Mouse (Mus musculus) lung, embryonic 14.5 days (tissue): ENCODE measurements at regions not wholly inside any gene's neighbourhood (a gene's known extent, or its start where the extent isn't known, plus 50 kb on each side); places are given as distances from the start of the nearest gene placed in this dataset.
A peak's percentile ranks its signal among the peaks of the same experiment; 100 is the strongest.

Experiments
- ATAC-seq: fragments of 200-750 bp; cut with Nextera tagmentation; 2 replicates; pipeline ENCODE4 v1.8.0; 2017; ENCODE audit warnings: mild to moderate bottlenecking, moderate TSS enrichment, moderate library complexity; ENCODE audit not compliant: insufficient read depth
- DNase-seq: peaks from one replicate; pipeline ENCODE4 v3.0.0-alpha.2; 2015
- H3K27ac ChIP-seq: fragments of 300-500 bp; sonication (generic); 2 replicates; pipeline ENCODE4 v1.5.1; 2014; ENCODE audit warnings: low read depth, mild to moderate bottlenecking, moderate library complexity
- H3K27me3 ChIP-seq: fragments of 300-500 bp; sonication (generic); 2 replicates; pipeline ENCODE4 v1.6.1; 2014; ENCODE audit warnings: low read length, control low read depth; ENCODE audit not compliant: insufficient read depth
- H3K36me3 ChIP-seq: fragments of 300-500 bp; sonication (generic); 2 replicates; pipeline ENCODE4 v1.6.1; 2014; ENCODE audit warnings: control low read depth; ENCODE audit not compliant: insufficient read depth
- H3K4me1 ChIP-seq: fragments of 300-500 bp; sonication (generic); 2 replicates; pipeline ENCODE4 v1.6.1; 2014; ENCODE audit warnings: antibody characterized with exemption, control low read depth; ENCODE audit not compliant: insufficient read depth
- H3K4me2 ChIP-seq: fragments of 300-500 bp; sonication (generic); 2 replicates; pipeline ENCODE4 v1.6.1; 2014; ENCODE audit warnings: mild to moderate bottlenecking
- H3K4me3 ChIP-seq: fragments of 300-500 bp; sonication (generic); 2 replicates; pipeline ENCODE4 v1.5.1; 2014; ENCODE audit warnings: low read depth, low read length
- H3K9ac ChIP-seq: fragments of 300-500 bp; sonication (generic); 2 replicates; pipeline ENCODE4 v1.6.1; 2014
- H3K9me3 ChIP-seq: fragments of 300-500 bp; sonication (generic); 2 replicates; pipeline ENCODE4 v1.6.1; 2016; ENCODE audit warnings: low read depth, low read length, control low read depth
- CTCF ChIP-seq: IDR thresholded peaks from 2 replicates; pipeline ENCODE4 v1.5.1; 2016; ENCODE audit warnings: antibody characterized with exemption, low read depth
- WGBS: fragments of 180-500 bp; shearing (Covaris S2); extraction: QIAGEN DNeasy Blood & Tissue Kit; methylation state at CpG from one replicate; pipeline ENCODE4 v1.1.7; 2014; 5-methylcytosine and 5-hydroxymethylcytosine counted together

DNA sequence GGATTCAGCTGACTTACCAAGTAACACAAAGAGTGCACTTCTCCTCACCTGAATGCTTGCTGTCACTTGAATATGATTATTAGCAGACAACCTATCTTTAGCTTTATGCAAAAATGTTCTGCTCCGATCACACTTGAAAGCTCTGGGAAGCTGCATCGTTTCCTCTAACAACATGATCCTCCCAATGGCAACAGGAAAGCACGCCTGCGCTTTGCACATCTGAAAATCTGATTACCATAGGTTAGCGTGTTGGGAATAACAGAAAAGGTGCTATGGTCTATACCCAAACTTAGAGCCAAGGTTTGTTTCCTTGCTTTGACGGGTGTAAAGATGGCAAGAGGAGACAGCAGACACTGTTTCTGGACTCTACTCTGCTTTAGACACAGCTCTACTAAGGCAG is 417.0 kb upstream of the Jarid2 start:
- H3K27ac ChIP-seq, result no peak overlapping the region

DNA sequence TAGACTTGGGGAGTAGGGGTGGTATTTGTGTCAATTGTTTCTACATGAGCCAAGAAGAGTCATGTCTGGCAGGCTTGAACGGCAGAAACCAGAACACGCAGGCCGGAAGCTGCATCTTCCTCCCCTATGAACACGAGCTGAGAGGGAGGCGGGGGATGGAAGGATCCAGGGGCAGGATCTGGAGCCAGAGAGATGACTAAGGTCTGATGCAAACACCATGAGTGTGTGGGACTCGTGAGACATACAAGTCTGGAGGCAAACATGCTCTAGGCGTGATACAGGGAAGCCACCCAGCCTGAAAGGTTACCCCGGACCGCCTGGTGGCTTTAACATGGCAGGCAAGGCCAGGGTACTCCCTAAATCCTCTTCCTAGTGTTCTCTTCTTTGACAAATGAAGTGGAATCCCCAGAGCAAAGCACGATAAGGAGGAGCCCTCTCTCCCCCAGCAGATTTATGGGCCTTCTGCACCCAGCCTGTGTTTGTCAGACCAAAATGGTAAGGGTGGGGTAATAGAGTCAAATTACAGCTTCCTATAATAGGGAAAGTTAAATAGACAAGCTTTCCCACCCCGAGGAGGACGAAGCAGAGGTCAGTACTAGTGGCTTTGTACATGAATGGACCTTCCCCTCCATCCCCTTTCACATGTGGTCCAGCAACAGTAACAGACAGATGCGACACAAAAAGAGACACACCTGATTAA is 412.4 kb upstream of the Jarid2 start:
- H3K4me1 ChIP-seq, result no peaks in the 10 kb centered on the region
- H3K36me3 ChIP-seq, result no peaks in the 10 kb centered on the region
- no peak overlapping the region for H3K9ac ChIP-seq
- no peak overlapping the region for H3K4me2 ChIP-seq
- TF ChIP-seq CTCF, result no peak
- no peaks in the 10 kb centered on the region for H3K27me3 ChIP-seq
- no peaks in the 10 kb centered on the region for H3K9me3 ChIP-seq
- no peak overlapping the region for H3K27ac ChIP-seq
- 67% methylated on average over 13 of the region's 13 CpGs for WGBS
- H3K4me3 ChIP-seq, result no peak overlapping the region
- ATAC-seq (no peak), DNase-seq (no peak)

More for the DNA sequence above, 417.0 kb upstream of the Jarid2 start:
- Histone ChIP-seq H3K4me1 (no peaks in the 10 kb centered on the region), H3K27me3 (no peaks in the 10 kb centered on the region), H3K4me2 (no peak overlapping the region), H3K36me3 (no peaks in the 10 kb centered on the region), H3K9ac (no peak overlapping the region), H3K4me3 (no peak overlapping the region), H3K9me3 (no peaks in the 10 kb centered on the region)
- WGBS, result 90% methylated on average over 6 of the region's 6 CpGs
- ATAC-seq, result no peak
- no peak for TF ChIP-seq CTCF
- DNase-seq, result no peak

- Histone ChIP-seq H3K36me3 (no peaks in the 10 kb centered on the region), H3K27me3 (no peaks in the 10 kb centered on the region), H3K4me1 (no peaks in the 10 kb centered on the region), H3K9ac (no peak overlapping the region), H3K9me3 (no peaks in the 10 kb centered on the region), H3K4me2 (no peak overlapping the region), H3K4me3 (no peak overlapping the region), H3K27ac (no peak overlapping the region)
- no peak for DNase-seq
- WGBS, result 67% methylated on average over 8 of the region's 8 CpGs
- TF ChIP-seq CTCF, result no peak
- no peak for ATAC-seq
These were observed 411.7 kb upstream of the Jarid2 start for GRCm38 (mm10) chr13:44317596-44317995.

DNA sequence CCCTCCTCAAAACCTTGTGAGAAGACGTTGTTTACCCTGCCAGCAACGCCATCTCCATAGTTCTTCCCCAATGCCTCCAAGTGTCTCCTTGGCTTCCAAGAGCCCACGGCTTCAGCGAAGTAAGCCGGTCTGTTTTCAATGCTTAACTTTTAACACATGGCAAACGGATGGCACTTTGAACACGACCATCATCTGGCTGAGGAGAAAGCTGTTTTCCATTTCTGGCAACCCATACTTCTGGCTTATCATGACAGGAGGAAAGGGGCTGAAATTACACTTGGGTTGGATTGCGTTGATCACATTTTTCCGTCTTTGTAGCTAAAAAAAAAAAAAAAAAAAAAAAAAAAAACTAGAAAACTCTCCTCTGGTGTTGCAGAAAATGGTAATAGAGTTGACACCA is 410.2 kb upstream of the Jarid2 start:
- Histone ChIP-seq H3K9me3 (no peaks in the 10 kb centered on the region), H3K9ac (no peak overlapping the region), H3K36me3 (no peaks in the 10 kb centered on the region), H3K4me1 (no peaks in the 10 kb centered on the region), H3K27ac (no peak overlapping the region), H3K4me2 (no peak overlapping the region), H3K4me3 (no peak overlapping the region), H3K27me3 (no peaks in the 10 kb centered on the region)
- ATAC-seq, result no peak
- WGBS, result 61% methylated on average over 9 of the region's 9 CpGs
- peak; percentile 62 for DNase-seq
- TF ChIP-seq CTCF, result no peak

DNA sequence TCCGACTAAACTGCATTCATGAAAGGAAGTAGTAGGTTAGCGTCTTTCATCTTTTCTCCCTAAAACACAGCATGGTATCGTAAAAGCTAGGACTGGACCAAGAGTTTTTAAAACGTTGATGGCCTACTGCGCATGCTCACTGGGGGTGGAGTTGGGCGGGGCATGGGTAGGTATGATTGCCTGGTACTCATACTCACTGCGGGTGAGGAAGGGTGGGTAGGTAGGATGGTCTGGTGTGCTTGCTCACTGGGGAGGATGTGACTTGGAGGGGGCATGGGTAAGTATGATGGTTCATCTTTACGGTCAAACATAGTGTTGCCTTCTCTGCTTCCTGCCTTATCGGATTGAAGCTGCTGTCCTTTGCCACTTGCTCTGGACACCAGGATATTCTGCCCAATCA is 409.8 kb upstream of the Jarid2 start:
- Histone ChIP-seq H3K9me3 (no peaks in the 10 kb centered on the region), H3K4me1 (no peaks in the 10 kb centered on the region), H3K4me2 (no peak overlapping the region), H3K36me3 (no peaks in the 10 kb centered on the region), H3K9ac (no peak overlapping the region), H3K4me3 (no peak overlapping the region), H3K27ac (no peak overlapping the region), H3K27me3 (no peaks in the 10 kb centered on the region)
- no peak for TF ChIP-seq CTCF
- WGBS, result 81% methylated on average over 9 of the region's 9 CpGs
- no peak for ATAC-seq
- DNase-seq, result no peak

DNA sequence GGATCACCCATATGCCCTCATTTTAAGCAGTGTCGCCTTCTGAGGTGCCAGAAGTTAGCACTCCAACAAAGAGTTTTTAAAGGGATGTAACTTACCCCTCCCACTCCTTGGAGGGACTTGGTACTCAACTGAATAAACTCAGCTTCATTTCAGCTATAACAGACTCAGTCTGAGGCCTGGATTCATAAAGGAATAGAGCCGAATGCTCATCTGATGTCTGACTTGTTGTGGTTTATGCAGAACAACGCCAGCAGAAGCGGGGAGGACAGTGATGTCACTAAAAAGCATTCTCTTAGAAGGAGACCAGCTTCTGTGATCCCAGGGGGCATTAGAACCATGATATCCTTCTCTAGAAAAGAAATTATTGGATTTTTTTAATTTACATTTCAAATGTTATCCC is 409.0 kb upstream of the Jarid2 start:
- TF ChIP-seq CTCF, result no peak
- 82% methylated on average over 4 of the region's 4 CpGs for WGBS
- H3K27ac ChIP-seq, result no peak overlapping the region
- no peak for DNase-seq
- ATAC-seq, result no peak
- no peaks in the 10 kb centered on the region for H3K27me3 ChIP-seq
- no peak overlapping the region for H3K4me3 ChIP-seq
- H3K9ac ChIP-seq, result no peak overlapping the region
- no peaks in the 10 kb centered on the region for H3K36me3 ChIP-seq
- no peaks in the 10 kb centered on the region for H3K4me1 ChIP-seq
- no peak overlapping the region for H3K4me2 ChIP-seq
- H3K9me3 ChIP-seq, result no peaks in the 10 kb centered on the region

GRCm38 (mm10) chr13:44321009-44321596 is 408.2 kb upstream of the Jarid2 start:
- Histone ChIP-seq H3K36me3 (no peaks in the 10 kb centered on the region), H3K27me3 (no peaks in the 10 kb centered on the region), H3K9ac (no peak overlapping the region), H3K4me3 (no peak overlapping the region), H3K9me3 (no peaks in the 10 kb centered on the region), H3K27ac (no peak overlapping the region), H3K4me2 (no peak overlapping the region), H3K4me1 (no peaks in the 10 kb centered on the region)
- DNase-seq (no peak), ATAC-seq (no peak)
- no peak for TF ChIP-seq CTCF
- WGBS, result 45% methylated on average over 16 of the region's 16 CpGs
